Mouse (Mus musculus) adrenal gland, postnatal 4 days (tissue): Measurements from ENCODE around the gene Retreg1. TPM values are rescaled to one million over a fixed set of nuclear protein-coding genes. Genes with fewer than 3 reads are reported as not detected.
A peak's percentile ranks its signal among the peaks of the same experiment; 100 is the strongest.

Experiments
- DNase-seq, 2 experiments: peaks; one replicate each; pipeline ENCODE4 v3.0.0; 2021 to 2022; ENCODE audit warnings: low spot score in 2 of 2, mixed read lengths in 2 of 2
- long read RNA-seq, 2 experiments: library from polyadenylated mRNA; stranded (forward); transcript quantifications; one replicate each; pipeline ENCODE4 v2.0.0; 2021
- total RNA-seq, 2 experiments: library from RNA; stranded (reverse); gene quantifications; 2 replicates each; pipeline ENCODE4 v1.2.3; 2021

The Retreg1 gene
- 10 to 100 TPM; 33.5 to 40.0 TPM for total RNA-seq
- long read RNA-seq, experiment 1, partial matches to known transcripts: 4 of 11 reads
- long read RNA-seq, experiment 1, other reads (novel, unspliced or antisense): 3 of 11 reads
- long read RNA-seq, experiment 2, transcript Retreg1-205 (7 exons, 3,200 nt): minor isoform, 9 of 43 reads
- long read RNA-seq, experiment 2, transcript Retreg1-201 (9 exons, 3,248 nt): major isoform, 15 of 43 reads
- long read RNA-seq, experiment 2, partial matches to known transcripts: 1 of 43 reads
- long read RNA-seq, experiment 2, other reads (novel, unspliced or antisense): 15 of 43 reads

DNA sequence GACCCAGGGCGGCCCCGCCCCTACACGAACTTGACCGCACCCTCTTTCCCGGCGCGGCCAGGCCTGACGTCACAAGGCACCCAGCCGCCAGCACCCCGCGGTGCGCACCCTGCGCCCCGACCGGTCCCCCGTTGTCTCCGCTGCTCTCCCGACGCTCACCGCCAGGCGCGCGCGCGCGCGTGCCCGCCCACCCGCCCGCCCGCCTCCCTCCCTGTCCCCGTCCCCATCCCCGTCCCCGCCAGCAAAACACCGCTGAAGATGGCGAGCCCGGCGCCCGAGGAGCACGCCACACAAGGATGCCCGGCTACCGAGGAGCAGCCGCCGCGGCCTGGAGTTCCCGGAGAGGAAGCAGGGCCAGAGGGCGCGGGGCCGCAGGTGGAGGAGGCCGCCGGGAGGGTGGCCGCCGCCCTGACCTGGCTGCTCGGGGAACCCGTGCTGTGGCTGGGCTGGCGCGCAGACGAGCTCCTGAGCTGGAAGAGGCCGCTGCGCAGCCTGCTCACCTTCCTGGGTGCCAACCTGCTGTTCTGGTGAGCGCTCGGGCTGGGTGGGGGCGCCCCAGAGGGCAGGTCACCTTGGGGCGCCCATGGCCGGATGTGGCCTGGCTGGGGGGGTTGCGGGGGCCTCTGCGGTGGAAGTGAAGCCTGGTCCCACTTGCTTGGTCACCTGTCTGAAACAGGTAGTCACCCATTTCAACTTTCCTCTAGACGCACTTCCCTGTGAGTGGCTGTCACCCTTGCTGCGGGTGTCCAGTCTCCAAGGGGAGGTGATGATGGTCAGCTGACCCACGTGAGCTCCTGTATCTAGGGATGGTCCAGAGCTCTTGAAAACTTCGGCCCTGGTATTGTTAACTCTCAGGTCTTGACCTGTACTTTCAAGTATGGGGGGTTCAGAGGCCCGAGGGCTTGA is at the start of gene Retreg1:
Gene Retreg1 (plus strand): TSS at position 95 of the 906 bp plus-strand sequence.
- peak; percentile 33 to 48 for DNase-seq

DNA sequence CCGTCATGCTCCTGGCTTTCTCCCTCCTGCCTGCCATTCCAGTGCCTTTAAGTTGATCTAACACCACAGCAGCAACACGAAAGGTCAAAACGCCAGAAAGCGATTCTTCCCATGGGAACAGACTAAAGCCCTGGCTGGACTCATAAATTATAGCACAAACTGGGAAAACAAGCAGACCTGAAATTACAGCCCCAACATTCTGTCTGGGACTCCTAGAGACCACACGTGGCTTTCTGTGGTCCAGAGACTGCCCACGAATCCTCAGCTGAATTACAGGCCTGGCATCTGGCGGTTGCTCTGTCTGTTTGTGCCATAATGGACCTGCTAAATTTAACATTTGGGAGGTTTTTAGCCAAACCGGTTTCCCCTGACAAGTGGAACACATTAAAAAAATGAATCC is 48.9 kb upstream of the Retreg1 start:
- DNase-seq: no peak

DNA sequence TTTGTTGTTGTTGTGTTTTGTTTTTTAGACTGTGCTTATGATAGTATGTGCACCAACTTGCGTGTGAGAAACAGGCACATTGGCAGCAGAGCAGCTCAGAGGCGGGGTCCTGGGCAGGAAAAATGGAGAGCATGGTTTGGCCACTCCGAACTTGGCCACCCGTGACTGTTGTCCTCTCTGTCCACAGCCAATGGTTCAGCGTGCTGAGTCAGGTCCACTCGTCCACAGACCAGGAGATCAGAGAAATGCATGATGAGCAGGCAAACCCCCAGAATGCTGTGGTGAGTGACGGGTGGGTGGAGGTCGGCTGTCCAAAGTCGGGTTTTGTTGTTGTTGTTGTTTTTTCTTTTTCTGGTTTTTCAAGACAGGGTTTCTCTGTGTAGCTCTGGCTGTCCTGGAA is 47.5 kb upstream of the Retreg1 start:
- no peak for DNase-seq

DNA sequence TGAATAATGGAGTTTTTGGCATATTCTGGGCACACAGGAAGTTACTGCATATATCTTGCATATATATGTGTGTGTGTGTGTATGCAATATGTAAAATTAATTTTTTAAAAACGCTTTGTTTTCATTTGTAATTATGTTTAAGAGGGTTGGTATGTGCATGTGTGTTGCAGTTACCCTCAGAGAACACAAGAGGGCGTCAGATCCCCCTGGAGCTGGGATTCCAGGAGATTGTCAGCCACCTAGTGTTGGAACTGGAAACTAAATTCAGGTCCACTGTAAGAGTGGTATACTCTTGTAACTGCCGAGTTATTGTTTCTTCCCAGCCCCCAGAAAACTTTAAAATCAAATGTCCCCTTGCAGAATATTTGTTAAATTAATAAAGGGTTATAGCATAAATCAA is 46.6 kb upstream of the Retreg1 start:
- no peak for DNase-seq

DNA sequence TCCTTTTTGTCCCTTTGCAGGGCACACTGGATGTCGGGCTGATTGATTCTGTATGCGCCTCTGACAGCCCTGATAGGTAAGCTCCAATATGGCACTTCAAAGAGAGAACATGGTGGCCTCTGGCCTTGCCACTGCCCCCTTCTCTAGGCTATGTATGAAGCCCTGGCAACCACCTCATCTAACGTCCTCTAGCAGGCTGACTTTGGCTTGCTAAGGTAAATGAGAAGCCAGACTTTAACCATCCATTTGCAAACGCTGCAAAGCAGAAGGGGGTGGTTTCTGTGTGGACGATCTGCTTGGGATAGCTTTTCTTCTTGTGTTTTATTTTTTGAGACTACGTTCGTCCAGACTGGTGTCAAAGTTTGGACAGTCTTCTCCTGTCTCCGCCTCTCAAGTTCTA is 45.8 kb upstream of the Retreg1 start:
- no peak for DNase-seq

DNA sequence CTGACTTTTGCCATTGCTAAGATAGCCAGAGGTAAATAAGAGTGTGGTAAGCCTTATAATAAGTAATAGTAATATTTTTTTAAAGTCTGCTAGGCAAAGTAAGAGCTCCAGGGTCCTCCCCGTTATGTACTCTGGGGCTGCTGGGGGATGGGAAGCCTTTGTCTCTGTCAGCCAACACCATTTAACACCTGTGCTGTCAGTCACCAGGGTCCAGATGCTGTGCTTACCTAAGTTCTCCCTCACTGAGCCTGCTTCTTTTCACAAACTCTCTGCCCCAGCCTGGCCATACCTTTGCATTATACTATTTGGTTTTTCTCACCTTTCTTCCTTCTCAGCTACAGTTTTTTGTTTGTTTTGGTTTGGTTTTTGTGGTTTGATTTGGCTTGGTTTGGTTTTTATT is 45.1 kb upstream of the Retreg1 start:
- DNase-seq: no peak

DNA sequence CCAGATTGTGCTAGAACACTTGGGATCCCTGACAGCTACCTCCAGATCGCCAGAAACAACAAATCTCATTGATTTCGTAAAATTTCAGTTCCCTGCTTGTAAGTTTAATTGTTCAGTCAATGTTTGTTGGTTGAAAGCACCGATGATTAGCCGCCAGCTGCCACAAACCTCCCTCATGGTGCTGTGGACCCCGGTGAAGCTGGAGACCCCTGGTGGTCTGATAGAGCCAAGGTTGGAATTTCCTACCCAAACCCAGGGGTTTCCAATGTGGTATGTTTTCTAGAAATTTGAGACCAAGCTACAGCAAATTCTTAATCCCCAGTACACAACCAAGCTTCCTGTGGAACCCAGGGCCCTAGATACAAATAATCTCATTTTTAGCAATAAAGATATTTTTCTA is 41.3 kb upstream of the Retreg1 start:
- no peak for DNase-seq

DNA sequence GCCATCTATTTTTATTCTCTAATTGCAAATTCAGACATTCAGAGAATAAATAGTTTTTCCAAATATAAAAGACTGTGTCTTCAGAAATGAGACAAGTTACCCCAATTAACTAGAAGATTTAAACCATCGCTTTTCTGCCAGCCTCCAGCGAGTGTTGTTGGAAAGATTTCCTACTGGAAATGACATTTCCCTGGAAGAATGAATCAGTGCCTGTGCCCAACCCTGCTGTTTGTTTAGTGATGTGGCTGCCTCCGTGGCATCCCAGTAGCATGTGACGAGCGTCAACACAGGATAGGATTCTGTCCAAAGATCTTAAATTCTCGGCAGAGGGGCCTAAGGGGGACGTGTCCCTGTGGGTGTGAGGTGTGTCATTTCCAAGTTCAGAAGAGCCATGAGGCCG is 40.8 kb upstream of the Retreg1 start:
- DNase-seq: no peak

DNA sequence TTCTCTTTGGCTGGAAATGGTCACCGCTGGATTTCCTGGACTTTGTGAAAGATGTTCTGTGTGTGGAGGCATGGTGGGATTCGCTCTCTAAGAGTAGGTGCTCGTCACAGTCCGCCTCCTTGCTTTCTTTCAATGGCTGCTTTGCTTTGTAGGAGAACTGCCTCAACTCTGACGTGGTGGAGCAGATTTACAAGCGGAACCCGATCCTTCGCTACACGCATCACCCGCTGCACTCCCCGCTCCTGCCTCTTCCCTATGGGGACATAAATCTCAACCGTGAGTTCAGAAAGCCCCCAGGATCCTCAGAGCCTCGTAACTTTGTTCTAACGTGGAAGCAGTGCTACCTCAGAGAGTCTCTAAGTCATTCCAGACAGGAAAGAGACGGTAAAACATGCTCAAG is 39.9 kb upstream of the Retreg1 start:
- no peak for DNase-seq

DNA sequence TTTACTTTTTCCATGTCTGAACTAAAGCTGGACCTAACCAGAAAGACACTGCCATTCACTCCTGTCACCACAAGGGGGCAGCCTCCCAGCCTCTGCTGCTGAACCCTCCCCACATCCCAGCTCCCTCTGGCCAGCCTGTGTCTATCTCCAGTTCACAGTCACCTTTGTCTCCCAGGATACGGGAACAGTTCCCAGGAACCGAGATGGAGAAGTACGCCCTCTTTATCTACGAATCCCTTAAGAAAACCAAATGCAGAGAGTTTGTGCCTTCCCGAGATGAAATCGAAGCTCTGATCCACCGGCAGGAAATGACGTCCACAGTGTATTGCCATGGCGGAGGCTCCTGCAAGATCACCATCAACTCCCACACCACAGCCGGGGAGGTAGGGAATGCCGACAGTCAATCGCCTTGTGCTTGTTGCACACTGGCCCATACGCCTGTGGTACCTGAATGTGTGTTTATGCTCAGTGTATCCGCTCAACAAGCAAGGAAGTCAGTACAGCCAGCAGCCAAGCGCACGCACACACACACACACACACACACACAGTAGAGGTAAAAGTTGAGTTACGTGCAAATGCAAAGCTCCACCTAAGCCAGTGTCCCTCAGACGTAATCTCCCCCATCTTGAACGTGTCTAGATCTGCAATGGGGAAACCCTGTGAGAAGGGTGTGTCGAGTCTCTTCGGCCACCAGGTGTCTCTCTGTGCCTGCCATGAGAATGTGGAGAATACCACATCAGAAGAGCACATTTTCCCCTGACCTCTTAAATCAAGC is 37.5 kb upstream of the Retreg1 start:
- DNase-seq: peak; percentile 44 to 54

DNA sequence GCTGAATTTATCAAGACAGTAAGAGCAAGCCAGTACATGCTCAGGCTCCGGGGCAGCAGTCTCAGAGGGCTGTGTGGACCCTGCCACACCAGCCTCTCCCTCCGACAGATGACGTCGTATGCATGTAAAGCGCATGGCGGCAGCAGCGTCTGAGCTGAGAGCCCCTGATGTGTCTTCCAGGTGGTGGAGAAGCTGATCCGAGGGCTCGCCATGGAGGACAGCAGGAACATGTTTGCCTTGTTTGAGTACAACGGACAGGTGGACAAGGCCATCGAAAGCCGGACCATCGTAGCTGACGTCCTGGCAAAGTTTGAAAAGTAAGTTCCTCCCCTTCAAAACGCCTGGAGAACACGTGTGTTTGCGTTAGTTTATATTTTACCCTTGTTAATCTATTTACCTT is 36.6 kb upstream of the Retreg1 start:
- no peak for DNase-seq

DNA sequence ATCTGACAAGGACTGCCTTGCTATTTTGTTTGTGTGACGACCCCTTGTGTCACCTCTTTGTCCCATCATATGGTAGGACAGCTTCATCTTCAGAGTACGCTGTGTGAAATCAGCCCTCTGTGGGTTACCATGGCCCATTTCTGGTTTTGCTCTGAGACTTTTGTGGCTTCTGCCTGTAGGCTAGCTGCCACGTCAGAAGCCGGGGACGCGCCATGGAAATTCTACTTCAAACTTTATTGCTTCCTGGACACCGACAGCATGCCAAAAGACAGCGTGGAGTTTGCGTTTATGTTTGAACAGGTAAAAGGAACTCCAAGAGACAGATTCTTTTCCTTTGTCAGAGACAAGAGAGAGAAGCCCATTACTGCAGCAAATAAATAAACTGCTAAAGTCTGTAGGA is 36.1 kb upstream of the Retreg1 start:
- DNase-seq: no peak

DNA sequence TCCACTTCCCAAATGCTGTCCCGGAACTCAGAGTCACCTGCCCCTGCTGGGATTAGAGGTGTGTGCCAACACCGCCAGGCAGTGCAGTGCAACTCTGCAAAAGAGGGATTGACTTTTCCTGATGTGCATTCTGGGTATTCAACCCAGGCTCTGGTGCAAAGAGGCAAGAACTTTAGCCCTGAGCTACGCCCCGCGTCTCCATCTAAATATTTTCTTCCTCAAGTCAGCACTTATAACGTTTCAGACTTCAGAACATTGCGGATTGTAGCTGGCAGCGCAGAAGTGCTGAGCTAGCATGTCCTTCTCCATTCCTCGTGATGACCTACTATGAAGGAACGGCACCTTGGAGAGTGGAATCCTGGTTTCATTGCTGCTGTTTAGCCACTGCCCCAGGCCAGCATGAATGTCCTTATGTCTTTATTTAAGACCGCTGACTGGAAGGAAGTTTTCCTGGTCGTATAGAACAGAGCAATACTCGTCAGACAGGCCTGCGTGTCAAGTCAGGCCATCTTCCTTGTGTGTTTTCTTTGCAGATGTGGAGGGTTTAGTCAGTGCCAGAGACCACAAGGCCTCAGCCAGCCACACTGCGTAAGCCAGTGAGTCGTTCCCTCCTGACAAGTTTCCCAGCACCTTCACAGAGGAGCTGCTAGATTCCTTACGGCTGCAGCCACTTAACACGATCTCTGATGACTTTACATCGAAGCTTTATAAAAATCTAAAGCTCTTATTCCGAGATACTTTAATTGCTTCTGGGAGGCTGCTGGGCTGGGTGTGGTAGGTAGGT is 34.1 kb upstream of the Retreg1 start:
- no peak for DNase-seq

DNA sequence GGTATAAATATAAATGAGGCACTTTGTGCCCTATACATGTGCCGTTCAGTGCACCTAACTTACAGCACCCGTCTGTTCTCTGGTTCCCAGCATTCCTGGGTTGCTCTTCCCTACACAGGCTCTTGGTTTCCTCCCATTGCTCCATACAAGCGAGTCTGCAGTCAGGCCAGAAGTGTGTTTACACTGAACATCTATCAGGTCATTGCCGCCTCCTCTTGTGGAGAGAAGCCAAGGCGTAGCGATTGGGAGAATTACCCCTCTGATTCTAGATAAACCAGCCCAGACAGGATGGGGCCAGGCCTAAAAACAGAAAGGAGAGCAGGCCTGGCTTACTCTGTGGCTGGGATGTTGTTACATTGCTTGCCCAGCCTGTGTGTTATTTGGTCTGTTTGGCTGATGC is 33.3 kb upstream of the Retreg1 start:
- no peak for DNase-seq

DNA sequence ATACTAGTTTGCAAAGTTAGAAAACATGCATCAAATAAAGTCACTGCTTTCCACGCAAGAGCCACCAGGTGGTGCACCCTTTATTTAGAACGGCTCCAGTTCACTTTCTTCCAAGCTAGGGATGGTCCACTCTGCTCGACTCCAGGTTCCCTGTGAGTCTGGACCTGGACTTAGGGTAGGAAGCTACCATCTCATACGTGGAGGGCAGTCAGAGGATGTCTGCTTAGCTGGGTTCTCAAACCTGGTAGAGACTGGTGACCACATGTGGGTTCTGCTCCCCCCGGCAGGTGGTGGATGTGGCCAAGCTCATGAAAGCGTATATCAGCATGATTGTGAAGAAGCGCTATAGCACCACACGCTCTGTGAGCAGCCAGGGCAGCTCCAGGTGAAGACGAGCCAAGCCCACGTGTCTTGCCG is 31.1 kb upstream of the Retreg1 start:
- no peak for DNase-seq

DNA sequence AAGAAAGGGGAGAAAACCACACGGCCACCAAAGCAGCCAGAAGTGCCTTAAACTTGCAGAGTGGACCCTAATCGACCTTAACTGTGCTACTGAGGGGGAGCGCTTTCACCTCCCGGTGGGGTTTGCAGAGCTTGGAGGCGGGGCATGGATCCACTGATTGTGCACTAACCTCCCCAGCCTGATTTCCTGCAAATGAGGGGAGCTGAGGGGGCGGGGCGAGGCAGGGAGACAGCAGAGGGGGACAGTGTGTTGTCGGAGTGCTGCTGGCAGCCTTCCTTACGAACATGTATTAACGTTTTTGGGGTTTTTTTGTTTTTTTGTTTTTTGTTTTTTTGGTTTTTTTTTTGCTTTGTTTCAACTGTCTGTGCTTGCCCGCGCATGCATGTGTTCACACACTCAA is 30.5 kb upstream of the Retreg1 start:
- DNase-seq: no peak

DNA sequence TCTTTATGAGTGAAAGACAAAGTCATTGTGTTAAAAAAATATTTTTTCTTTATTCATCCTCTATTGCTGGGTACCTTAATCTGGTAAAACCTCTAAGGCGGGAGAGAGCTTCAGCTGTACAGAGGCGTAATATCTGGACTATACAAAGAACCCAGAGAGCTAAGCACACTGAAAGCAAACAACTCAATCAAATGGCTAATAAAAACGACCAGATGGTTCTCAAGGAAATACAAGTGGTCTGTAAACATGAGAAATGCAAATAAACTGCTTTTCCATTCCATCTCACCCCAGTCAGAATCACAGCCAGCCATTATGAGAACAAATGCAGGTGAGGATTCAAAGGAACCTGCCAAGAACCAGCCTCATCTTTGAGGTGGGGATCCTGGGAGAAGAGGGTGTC is 28.4 kb upstream of the Retreg1 start:
- DNase-seq: no peak

DNA sequence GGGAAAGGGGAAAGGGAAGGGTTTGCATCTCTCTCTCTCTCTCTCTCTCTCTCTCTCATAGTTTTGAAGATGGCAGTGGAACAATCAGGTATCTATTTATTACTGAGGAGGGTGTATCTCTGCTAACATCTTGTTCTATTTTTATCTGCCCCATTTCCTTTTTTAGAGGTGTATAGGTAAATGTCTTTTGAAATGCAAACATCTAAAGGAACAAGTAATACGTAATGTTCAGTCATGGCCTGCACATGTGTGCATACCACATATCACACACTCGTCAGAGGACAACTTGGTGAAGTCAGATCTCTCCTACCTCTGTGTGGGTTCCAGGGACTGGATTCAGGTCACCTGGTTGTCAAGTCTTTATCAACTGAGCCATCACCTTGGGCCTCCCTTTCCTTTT is 25.8 kb upstream of the Retreg1 start:
- DNase-seq: no peak

DNA sequence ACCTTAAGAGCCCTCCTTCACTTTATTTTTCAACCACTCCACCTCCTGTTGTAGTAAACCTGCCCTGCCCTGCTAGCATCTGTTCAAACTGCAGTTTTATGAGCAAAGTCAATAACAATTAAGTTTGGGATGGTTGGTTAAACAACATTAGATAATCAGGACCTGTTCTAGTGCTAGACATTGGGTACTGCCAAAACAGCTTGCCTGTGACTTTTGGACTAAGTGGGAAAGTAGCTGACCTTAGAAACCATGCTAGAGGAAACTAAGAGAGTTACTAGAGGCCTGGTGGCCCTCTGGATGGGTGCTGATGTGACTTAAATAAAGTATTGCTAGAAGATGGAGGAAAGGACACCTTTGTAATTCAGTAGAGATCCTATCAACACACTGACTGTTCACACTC is 21.0 kb upstream of the Retreg1 start:
- no peak for DNase-seq

DNA sequence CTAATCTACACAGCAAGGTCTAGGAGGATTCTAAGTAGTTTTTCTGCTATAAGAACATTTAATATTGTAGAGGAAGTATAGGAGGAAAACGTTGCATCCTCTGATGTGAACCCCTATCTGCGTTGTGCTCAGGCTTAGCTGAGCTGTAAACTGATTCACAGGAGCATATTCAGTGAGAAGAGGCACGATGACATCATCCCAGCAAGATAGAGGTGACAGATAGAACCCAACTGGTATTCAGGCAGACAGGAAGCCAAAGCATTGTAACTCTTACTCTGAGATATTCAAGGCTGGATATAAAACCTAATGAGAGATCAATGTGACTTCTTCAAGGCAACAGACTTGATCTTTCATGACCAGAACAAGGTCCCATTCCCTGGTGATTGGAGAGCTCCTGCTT is 20.3 kb upstream of the Retreg1 start:
- DNase-seq: no peak

DNA sequence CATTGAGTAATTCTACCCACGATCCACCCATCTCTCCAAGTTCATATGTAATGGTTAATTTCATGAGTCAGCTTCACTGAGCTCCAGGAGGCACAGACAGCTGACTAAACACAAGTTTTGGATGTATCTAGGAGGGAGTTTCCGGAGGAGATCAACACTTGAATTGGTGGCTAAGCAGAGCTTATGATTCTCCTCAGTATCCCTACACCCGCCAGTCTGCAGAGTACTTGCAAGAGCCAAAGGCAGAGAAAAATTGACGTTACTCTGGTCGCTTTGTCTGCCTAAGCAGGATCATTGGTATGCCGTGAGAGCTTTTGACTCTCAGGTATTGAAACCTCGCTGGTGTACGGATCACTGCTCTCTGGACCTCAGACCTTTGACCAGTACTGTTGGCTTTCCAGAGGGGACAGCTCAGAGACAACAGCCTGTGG is 16.4 kb upstream of the Retreg1 start:
- no peak for DNase-seq
